Mouse (Mus musculus) lung, adult 2 months (tissue): Measurements from ENCODE around the gene Prps1l3.

ENCODE experiments used
- CTCF ChIP-seq: fragments of 200-500 bp; IDR thresholded peaks from 2 replicates; pipeline ENCODE4 v1.5.1; 2011; ENCODE audit warnings: mild to moderate bottlenecking, low read length, control low read depth; ENCODE audit not compliant: insufficient read depth
- POLR2A ChIP-seq: fragments of 200-500 bp; IDR thresholded peaks from 2 replicates; pipeline ENCODE4 v1.6.1; 2011; ENCODE audit warnings: low read depth, mild to moderate bottlenecking, control low read depth, low read length, borderline replicate concordance; ENCODE audit errors: extremely low read depth

- TF ChIP-seq POLR2A, result no peak
- no peak for TF ChIP-seq CTCF
Observed at GRCm38 (mm10) chr12:57229703-57230102, 509 bp upstream of the Prps1l3 start.
